Mouse (Mus musculus) thymus, postnatal 0 days (tissue): ENCODE measurements around the gene Scarf2. TPM values are rescaled to one million over a fixed set of nuclear protein-coding genes. Genes with fewer than 3 reads are reported as not detected.

Experiments used
- polyA plus RNA-seq: library from polyadenylated mRNA; unstranded; fragments of >200 nt; fragmentation: Nextera tagmentation; extraction: Ambion mirVana; gene quantifications from 2 replicates; pipeline ENCODE4 v1.2.1, GENCODE M21; 2015

Gene Scarf2
- polyA plus RNA-seq, 1 experiment from 2014 or later = 4.3 TPM

Other genes with a start within 250 kb of the Scarf2 start
- gene Lrrc74b, start 236.0 kb upstream of the Scarf2 start, polyA plus RNA-seq = 0.20 and 0.36 TPM in 2 replicates
- gene P2rx6, start 235.4 kb upstream of the Scarf2 start, polyA plus RNA-seq = 1.4 and 2.0 TPM in 2 replicates
- gene Slc7a4, start 214.1 kb upstream of the Scarf2 start, polyA plus RNA-seq = 1.5 and 2.1 TPM in 2 replicates
- 17.4 and 21.6 TPM in 2 replicates for gene Smpd4, start 177.9 kb upstream of the Scarf2 start, polyA plus RNA-seq
- gene Ccdc74a, start 150.8 kb upstream of the Scarf2 start, polyA plus RNA-seq = 0.98 and 1.1 TPM in 2 replicates
- 31.6 and 36.9 TPM in 2 replicates for gene Med15, start 64.4 kb upstream of the Scarf2 start, polyA plus RNA-seq
- gene Klhl22, start 37.7 kb upstream of the Scarf2 start, polyA plus RNA-seq = 27.6 and 30.2 TPM in 2 replicates
- not detected in 2 replicates for gene B830017H08Rik, start 35.8 kb downstream of the Scarf2 start, polyA plus RNA-seq
- 0.83 and 1.3 TPM in 2 replicates for gene Car15, start 41.1 kb downstream of the Scarf2 start, polyA plus RNA-seq
- gene Gm20518, start 94.4 kb downstream of the Scarf2 start, polyA plus RNA-seq = 0.20 TPM in 1 of 2 replicates, not detected in the other
- 0.05 TPM in 1 of 2 replicates, not detected in the other for gene Tssk1, start 96.9 kb downstream of the Scarf2 start, polyA plus RNA-seq
- gene Dgcr2, start 101.3 kb downstream of the Scarf2 start, polyA plus RNA-seq = 42.5 and 43.7 TPM in 2 replicates
- not detected in 2 replicates for gene Tssk2, start 101.4 kb downstream of the Scarf2 start, polyA plus RNA-seq
- 32.7 and 38.8 TPM in 2 replicates for gene Ess2, start 114.1 kb downstream of the Scarf2 start, polyA plus RNA-seq
- 0.18 TPM in 1 of 2 replicates, not detected in the other for gene Gsc2, start 117.8 kb downstream of the Scarf2 start, polyA plus RNA-seq
- gene Slc25a1, start 130.9 kb downstream of the Scarf2 start, polyA plus RNA-seq = 50.2 and 51.5 TPM in 2 replicates
- 0.73 and 1.1 TPM in 2 replicates for gene Vpreb2, start 183.1 kb downstream of the Scarf2 start, polyA plus RNA-seq